Mouse (Mus musculus): ENCODE measurements around the gene Fut9.
A peak's percentile ranks its signal among the peaks of the same experiment; 100 is the strongest.

Fut9 gene

GRCm38 (mm10) chr4:25645580-25645979 is 154.5 kb downstream of the Fut9 start:
- no peak for DNase-seq

DNA sequence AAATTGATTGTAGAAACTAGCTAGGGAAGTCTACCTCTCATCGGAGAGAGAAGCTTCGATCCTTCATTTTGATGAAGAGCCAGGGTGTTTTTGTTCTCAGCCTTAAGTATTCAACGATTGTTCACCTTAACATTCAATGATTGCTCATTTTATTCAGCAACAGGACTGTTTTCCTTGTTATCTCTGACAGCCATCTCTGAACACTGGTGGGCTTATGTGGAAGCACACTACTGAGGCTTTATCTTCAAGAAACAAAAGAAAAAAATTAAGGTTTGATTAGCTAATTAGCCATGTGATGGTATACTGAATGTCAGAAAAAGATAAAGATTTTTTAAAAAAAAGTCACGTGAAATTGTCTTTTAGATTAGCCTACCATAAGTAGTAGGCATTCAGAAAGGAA is 158.1 kb downstream of the Fut9 start:
- no peak for DNase-seq

DNA sequence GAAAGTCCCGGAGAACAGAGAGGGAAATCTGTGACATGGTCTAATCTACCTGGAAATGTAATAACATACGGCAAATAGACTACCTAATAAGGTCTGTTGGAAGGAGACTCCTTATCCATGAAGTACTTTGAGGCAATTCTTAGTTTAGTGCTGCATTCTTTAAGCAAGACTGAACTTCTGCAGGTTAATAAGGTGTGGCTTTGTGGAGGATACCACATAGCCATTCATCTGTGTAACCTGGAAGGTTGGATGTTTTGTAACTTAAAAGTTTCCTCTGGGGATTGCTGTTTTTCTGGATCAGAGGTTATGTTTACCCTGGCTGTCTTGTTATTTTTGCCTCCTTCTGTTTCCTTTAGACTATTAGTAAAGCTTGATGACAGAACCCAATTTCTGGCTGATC is 166.8 kb downstream of the Fut9 start:
- no peak for DNase-seq

DNA sequence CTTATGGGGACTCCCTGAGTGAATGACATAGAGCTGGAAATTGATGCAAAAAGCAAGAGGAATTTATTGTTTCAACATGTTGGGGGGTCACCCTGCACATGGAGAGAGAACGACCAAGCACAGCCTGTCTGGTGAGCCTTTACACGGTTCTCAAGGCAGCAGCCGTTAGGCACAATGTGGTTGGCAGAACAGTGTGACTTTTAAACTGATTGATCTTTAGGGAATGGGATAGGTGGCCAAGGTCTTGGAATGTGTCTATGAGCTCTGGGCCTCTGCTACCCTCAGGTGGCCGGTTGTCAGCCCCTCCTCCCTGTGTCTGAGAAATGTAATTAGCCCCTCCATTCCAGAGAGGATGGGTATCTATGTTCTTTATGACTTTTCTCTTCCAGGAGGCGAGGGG is 171.9 kb downstream of the Fut9 start:
- DNase-seq: peak; percentile 9

DNA sequence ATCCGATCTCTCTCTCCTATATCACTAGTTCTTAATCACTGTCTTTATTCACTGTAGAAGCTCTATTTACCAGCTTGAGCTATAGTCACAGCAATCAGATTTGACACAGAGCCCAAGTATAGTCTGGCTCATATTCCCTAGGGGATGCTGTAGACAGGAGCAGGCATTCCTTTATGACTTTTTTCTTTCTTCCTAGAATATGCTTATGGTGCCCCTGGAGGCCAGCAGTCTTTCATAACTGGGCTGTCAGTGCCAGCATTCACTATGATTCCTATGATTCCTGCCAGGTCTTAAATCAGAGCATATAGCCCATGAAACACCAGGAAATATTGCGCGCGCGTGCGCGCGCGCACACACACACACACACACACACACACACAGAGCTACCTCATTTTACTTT is 172.6 kb downstream of the Fut9 start:
- peak; percentile 39 for DNase-seq

- DNase-seq: no peak
Observed at GRCm38 (mm10) chr4:25627039-25627438, 173.0 kb downstream of the Fut9 start.

- peak; percentile 85 for DNase-seq
Observed at GRCm38 (mm10) chr4:25623176-25623575, 176.9 kb downstream of the Fut9 start.

DNA sequence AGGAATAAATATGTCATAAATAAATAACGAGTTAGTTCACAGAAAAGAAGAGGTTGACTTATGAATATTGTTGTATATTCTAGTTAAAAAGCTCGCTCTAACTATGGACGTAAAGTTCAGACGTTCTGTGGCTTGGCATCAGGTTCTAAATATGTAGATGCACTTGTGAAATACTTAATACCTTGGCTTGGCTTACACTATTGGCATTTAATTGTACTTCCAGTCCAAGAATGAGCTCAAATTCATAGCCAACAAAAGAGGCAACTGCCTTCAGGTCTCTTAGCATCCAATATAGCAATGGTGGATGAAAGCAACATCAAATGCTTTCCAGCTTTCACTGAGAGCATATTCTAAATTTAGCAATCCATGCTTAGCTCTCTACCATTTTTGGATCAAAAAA is 182.7 kb downstream of the Fut9 start:
- no peak for DNase-seq

DNA sequence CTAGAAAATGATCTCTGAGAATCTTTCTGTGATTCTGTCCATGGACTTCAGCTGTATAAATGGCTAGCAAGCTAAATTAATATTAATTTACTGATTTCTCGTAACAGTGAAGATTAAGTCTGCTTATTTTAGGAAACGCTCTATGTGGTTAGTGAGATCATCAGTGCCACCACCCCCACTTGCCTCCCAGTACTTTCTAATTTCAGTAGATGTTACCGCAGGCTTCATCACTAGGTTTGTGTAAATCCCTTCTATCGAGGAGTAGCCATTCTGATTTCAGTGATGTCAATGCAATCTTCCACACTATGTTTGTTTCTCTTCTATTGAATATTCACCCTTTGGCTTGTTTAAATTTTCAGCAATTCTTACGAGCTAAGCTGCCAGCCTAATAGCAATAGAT is 186.6 kb downstream of the Fut9 start:
- DNase-seq: no peak

- no peak for DNase-seq
Observed at GRCm38 (mm10) chr4:25610481-25610880, 189.6 kb downstream of the Fut9 start.

DNA sequence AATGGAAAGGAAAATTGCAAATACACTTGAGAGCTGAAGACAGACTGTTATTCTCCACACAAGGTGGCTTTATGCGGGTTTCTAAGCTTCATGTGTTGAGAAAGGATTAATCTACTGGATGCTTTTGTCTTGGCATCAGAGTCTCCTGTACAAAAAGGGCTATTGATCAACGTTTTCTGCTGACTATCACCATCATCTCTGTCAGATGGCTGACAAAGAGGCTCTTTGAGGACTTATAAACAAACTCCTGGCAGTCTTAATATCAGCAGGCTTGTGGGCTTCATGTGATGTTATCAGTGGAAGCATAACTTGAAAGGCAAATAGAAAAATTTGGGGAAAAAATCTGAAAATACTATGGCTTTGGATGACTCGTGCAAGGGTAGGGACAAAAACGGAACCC is 206.8 kb downstream of the Fut9 start:
- no peak for DNase-seq

Measured in cerebellum, adult 11-12 months (tissue).